Mouse (Mus musculus) adrenal gland, adult (tissue): ENCODE data around the gene Actb.

Experiments
- DNase-seq, 2 experiments: peaks; one replicate each; pipeline ENCODE4 v3.0.0; 2022 to 2023; ENCODE audit warnings: low spot score in 1 of 2; ENCODE audit not compliant: inconsistent age in 2 of 2

Actb gene

GRCm38 (mm10) chr5:142906532-142907047 is at the start of gene Actb:
Actb (minus strand) TSS chr5:142906754.
- DNase-seq = peak; percentile 96 to 99

- no peak for DNase-seq
Observed at GRCm38 (mm10) chr5:142953641-142954040, 47.1 kb upstream of the Actb start.

GRCm38 (mm10) chr5:142950405-142950804 is 43.9 kb upstream of the Actb start:
- peak; percentile 75 to 94 for DNase-seq

GRCm38 (mm10) chr5:142949580-142949979 is 43.0 kb upstream of the Actb start:
- DNase-seq = no peak

- DNase-seq = no peak
Observed at GRCm38 (mm10) chr5:142947460-142947859, 40.9 kb upstream of the Actb start.

- peak; percentile 47 to 63 for DNase-seq
Observed at GRCm38 (mm10) chr5:142944979-142945682, 38.6 kb upstream of the Actb start.

- no peak for DNase-seq
Observed at GRCm38 (mm10) chr5:142940393-142940792, 33.8 kb upstream of the Actb start.

- peak in 1 of 2 experiments; percentile 52 for DNase-seq
Observed at GRCm38 (mm10) chr5:142937956-142938727, 31.6 kb upstream of the Actb start.

- peak; percentile 82 to 95 for DNase-seq
Observed at GRCm38 (mm10) chr5:142936336-142936719, 29.8 kb upstream of the Actb start.

- DNase-seq = peak; percentile 77 to 90
Observed at GRCm38 (mm10) chr5:142935642-142936335, 29.2 kb upstream of the Actb start.

GRCm38 (mm10) chr5:142932731-142933130 is 26.2 kb upstream of the Actb start:
- DNase-seq = peak in 1 of 2 experiments; percentile 38

GRCm38 (mm10) chr5:142932084-142932685 is 25.6 kb upstream of the Actb start:
- peak; percentile 83 to 96 for DNase-seq

- no peak for DNase-seq
Observed at GRCm38 (mm10) chr5:142931241-142931745, 24.7 kb upstream of the Actb start.

- no peak for DNase-seq
Observed at GRCm38 (mm10) chr5:142929400-142929752, 22.8 kb upstream of the Actb start.

- DNase-seq = peak; percentile 86 to 94
Observed at GRCm38 (mm10) chr5:142928749-142929399, 22.3 kb upstream of the Actb start.

GRCm38 (mm10) chr5:142927341-142927930 is 20.9 kb upstream of the Actb start:
- DNase-seq = no peak

GRCm38 (mm10) chr5:142926940-142927228 is 20.3 kb upstream of the Actb start:
- DNase-seq = no peak

GRCm38 (mm10) chr5:142926204-142926939 is 19.8 kb upstream of the Actb start:
- DNase-seq = peak; percentile 60 to 69

- DNase-seq = no peak
Observed at GRCm38 (mm10) chr5:142924336-142924959, 17.9 kb upstream of the Actb start.
